Mouse (Mus musculus): ENCODE data around the gene Pygo2. TPM values are rescaled to one million over a fixed set of nuclear protein-coding genes. Genes with fewer than 3 reads are reported as not detected.
"Not testable (repeated sequence)": the region's sequence is repeated elsewhere in the genome, so short reads cannot be mapped to it uniquely, and the experiment has no call there.

The Pygo2 gene
- polyA plus RNA-seq, 1 experiment from 2014 or later = 33.3 TPM

- H3K9me3 ChIP-seq (ENCODE audit: control insufficient read depth, low read length) = no peaks in the 10 kb centered on the region
- ATAC-seq (ENCODE audit: low read depth) = no peak
- H3K4me1 ChIP-seq (replicated peaks; ENCODE audit: control insufficient read depth, insufficient read depth, low read length) = peaks cover 22% of the 10 kb centered on the region
- H3K4me2 ChIP-seq (ENCODE audit: low read depth, low read length) = peak overlapping the region; percentile 94
- whole genome bisulfite sequencing = 64% methylated on average over 6 of the region's 6 CpGs
- peak overlapping the region; percentile 78 for H3K4me3 ChIP-seq (ENCODE audit: low read length)
- no peaks in the 10 kb centered on the region for H3K27me3 ChIP-seq (ENCODE audit: control insufficient read depth, insufficient read depth, low read depth, low read length)
- H3K9ac ChIP-seq (ENCODE audit: low read length) = peak overlapping the region; percentile 81
- H3K27ac ChIP-seq (ENCODE audit: low read length) = no peak overlapping the region
- peaks cover 30% of the 10 kb centered on the region for H3K36me3 ChIP-seq (ENCODE audit: control insufficient read depth, insufficient read depth, low read length)
Observed at GRCm38 (mm10) chr3:89422556-89423205, 7.3 kb upstream of the Pygo2 start.

- Histone ChIP-seq H3K27ac (ENCODE audit: low read length) (no peak overlapping the region), H3K4me2 (ENCODE audit: low read depth, low read length) (no peak overlapping the region), H3K4me1 (replicated peaks; ENCODE audit: control insufficient read depth, insufficient read depth, low read length) (peaks cover 22% of the 10 kb centered on the region), H3K9ac (ENCODE audit: low read length) (no peak overlapping the region), H3K36me3 (ENCODE audit: control insufficient read depth, insufficient read depth, low read length) (peaks cover 30% of the 10 kb centered on the region), H3K4me3 (ENCODE audit: low read length) (no peak overlapping the region), H3K9me3 (ENCODE audit: control insufficient read depth, low read length) (no peaks in the 10 kb centered on the region), H3K27me3 (ENCODE audit: control insufficient read depth, insufficient read depth, low read depth, low read length) (no peaks in the 10 kb centered on the region)
- no peak for ATAC-seq (ENCODE audit: low read depth)
- 88% methylated on average over 5 of the region's 5 CpGs for WGBS
Observed at GRCm38 (mm10) chr3:89424416-89425140, 5.4 kb upstream of the Pygo2 start.

GRCm38 (mm10) chr3:89425141-89425525 is 4.9 kb upstream of the Pygo2 start:
- no peak for ATAC-seq (ENCODE audit: low read depth)
- no peaks in the 10 kb centered on the region for H3K27me3 ChIP-seq (ENCODE audit: control insufficient read depth, insufficient read depth, low read depth, low read length)
- peaks cover 30% of the 10 kb centered on the region for H3K36me3 ChIP-seq (ENCODE audit: control insufficient read depth, insufficient read depth, low read length)
- peaks cover 19% of the 10 kb centered on the region for H3K4me1 ChIP-seq (replicated peaks; ENCODE audit: control insufficient read depth, insufficient read depth, low read length)
- H3K27ac ChIP-seq (ENCODE audit: low read length) = no peak overlapping the region
- 83% methylated on average over 5 of the region's 5 CpGs for WGBS
- no peaks in the 10 kb centered on the region for H3K9me3 ChIP-seq (ENCODE audit: control insufficient read depth, low read length)
- no peak overlapping the region for H3K9ac ChIP-seq (ENCODE audit: low read length)
- no peak overlapping the region for H3K4me2 ChIP-seq (ENCODE audit: low read depth, low read length)
- H3K4me3 ChIP-seq (ENCODE audit: low read length) = no peak overlapping the region

GRCm38 (mm10) chr3:89425876-89426275 is 4.1 kb upstream of the Pygo2 start:
- H3K9ac ChIP-seq (ENCODE audit: low read length) = no peak overlapping the region
- WGBS = 91% methylated on average over 4 of the region's 4 CpGs
- no peak for ATAC-seq (ENCODE audit: low read depth)
- no peaks in the 10 kb centered on the region for H3K27me3 ChIP-seq (ENCODE audit: control insufficient read depth, insufficient read depth, low read depth, low read length)
- H3K27ac ChIP-seq (ENCODE audit: low read length) = no peak overlapping the region
- peaks cover 13% of the 10 kb centered on the region for H3K4me1 ChIP-seq (replicated peaks; ENCODE audit: control insufficient read depth, insufficient read depth, low read length)
- H3K9me3 ChIP-seq (ENCODE audit: control insufficient read depth, low read length) = no peaks in the 10 kb centered on the region
- H3K4me3 ChIP-seq (ENCODE audit: low read length) = no peak overlapping the region
- H3K4me2 ChIP-seq (ENCODE audit: low read depth, low read length) = no peak overlapping the region
- H3K36me3 ChIP-seq (ENCODE audit: control insufficient read depth, insufficient read depth, low read length) = peaks cover 30% of the 10 kb centered on the region

- ATAC-seq (ENCODE audit: low read depth); H3K9ac ChIP-seq (ENCODE audit: low read length); H3K27me3 ChIP-seq (ENCODE audit: control insufficient read depth, insufficient read depth, low read depth, low read length); H3K4me3 ChIP-seq (ENCODE audit: low read length); H3K4me2 ChIP-seq (ENCODE audit: low read depth, low read length); H3K27ac ChIP-seq (ENCODE audit: low read length); H3K4me1 ChIP-seq (replicated peaks; ENCODE audit: control insufficient read depth, insufficient read depth, low read length); H3K9me3 ChIP-seq (ENCODE audit: control insufficient read depth, low read length): not testable (repeated sequence)
- H3K36me3 ChIP-seq (ENCODE audit: control insufficient read depth, insufficient read depth, low read length) = peaks cover 40% of the 10 kb centered on the region
- 90% methylated on average over 7 of the region's 7 CpGs for WGBS
Observed at GRCm38 (mm10) chr3:89429021-89429420, 993 bp upstream of the Pygo2 start.

GRCm38 (mm10) chr3:89432606-89433005 is 2.6 kb downstream of the Pygo2 start:
- H3K4me1 ChIP-seq (replicated peaks; ENCODE audit: control insufficient read depth, insufficient read depth, low read length) = peaks cover 21% of the 10 kb centered on the region
- no peak overlapping the region for H3K27ac ChIP-seq (ENCODE audit: low read length)
- no peak overlapping the region for H3K4me3 ChIP-seq (ENCODE audit: low read length)
- no peak for ATAC-seq (ENCODE audit: low read depth)
- no peak overlapping the region for H3K4me2 ChIP-seq (ENCODE audit: low read depth, low read length)
- no peaks in the 10 kb centered on the region for H3K9me3 ChIP-seq (ENCODE audit: control insufficient read depth, low read length)
- WGBS = 95% methylated on average over 8 of the region's 8 CpGs
- H3K9ac ChIP-seq (ENCODE audit: low read length) = no peak overlapping the region
- H3K27me3 ChIP-seq (ENCODE audit: control insufficient read depth, insufficient read depth, low read depth, low read length) = no peaks in the 10 kb centered on the region
- H3K36me3 ChIP-seq (ENCODE audit: control insufficient read depth, insufficient read depth, low read length) = peaks cover 20% of the 10 kb centered on the region

- H3K9ac ChIP-seq (ENCODE audit: low read length) = no peak overlapping the region
- H3K36me3 ChIP-seq (ENCODE audit: control insufficient read depth, insufficient read depth, low read length) = peaks cover 20% of the 10 kb centered on the region
- H3K9me3 ChIP-seq (ENCODE audit: control insufficient read depth, low read length) = no peaks in the 10 kb centered on the region
- ATAC-seq (ENCODE audit: low read depth) = no peak
- peaks cover 21% of the 10 kb centered on the region for H3K4me1 ChIP-seq (replicated peaks; ENCODE audit: control insufficient read depth, insufficient read depth, low read length)
- 76% methylated on average over 11 of the region's 11 CpGs for WGBS
- no peaks in the 10 kb centered on the region for H3K27me3 ChIP-seq (ENCODE audit: control insufficient read depth, insufficient read depth, low read depth, low read length)
- H3K27ac ChIP-seq (ENCODE audit: low read length) = no peak overlapping the region
- no peak overlapping the region for H3K4me3 ChIP-seq (ENCODE audit: low read length)
- no peak overlapping the region for H3K4me2 ChIP-seq (ENCODE audit: low read depth, low read length)
Observed at GRCm38 (mm10) chr3:89434532-89434931, 4.5 kb downstream of the Pygo2 start.

GRCm38 (mm10) chr3:89435041-89435440 is 5.0 kb downstream of the Pygo2 start:
- no peak overlapping the region for H3K9ac ChIP-seq (ENCODE audit: low read length)
- H3K4me3 ChIP-seq (ENCODE audit: low read length) = no peak overlapping the region
- WGBS = 68% methylated on average over 7 of the region's 7 CpGs
- no peaks in the 10 kb centered on the region for H3K9me3 ChIP-seq (ENCODE audit: control insufficient read depth, low read length)
- H3K36me3 ChIP-seq (ENCODE audit: control insufficient read depth, insufficient read depth, low read length) = peaks cover 20% of the 10 kb centered on the region
- H3K27ac ChIP-seq (ENCODE audit: low read length) = no peak overlapping the region
- H3K4me1 ChIP-seq (replicated peaks; ENCODE audit: control insufficient read depth, insufficient read depth, low read length) = peaks cover 21% of the 10 kb centered on the region
- no peak overlapping the region for H3K4me2 ChIP-seq (ENCODE audit: low read depth, low read length)
- H3K27me3 ChIP-seq (ENCODE audit: control insufficient read depth, insufficient read depth, low read depth, low read length) = no peaks in the 10 kb centered on the region
- no peak for ATAC-seq (ENCODE audit: low read depth)

GRCm38 (mm10) chr3:89436176-89437113 is 6.4 kb downstream of the Pygo2 start, which contains the start of gene Pbxip1:
Gene Pbxip1 (plus strand): TSS chr3:89436706.
- H3K9ac ChIP-seq (ENCODE audit: low read length) = peak within 1 kb of the TSS; percentile 73
- WGBS = 5% methylated on average over 16 of the region's 16 CpGs
- peaks cover 15% of the 10 kb centered on the region for H3K4me1 ChIP-seq (replicated peaks; ENCODE audit: control insufficient read depth, insufficient read depth, low read length)
- H3K4me2 ChIP-seq (ENCODE audit: low read depth, low read length) = peak within 1 kb of the TSS; percentile 59
- peak within 1 kb of the TSS; percentile 39 for H3K27ac ChIP-seq (ENCODE audit: low read length)
- H3K27me3 ChIP-seq (ENCODE audit: control insufficient read depth, insufficient read depth, low read depth, low read length) = no peaks in the 10 kb centered on the region
- peak; percentile 92 for ATAC-seq (ENCODE audit: low read depth)
- H3K36me3 ChIP-seq (ENCODE audit: control insufficient read depth, insufficient read depth, low read length) = peaks cover 20% of the 10 kb centered on the region
- H3K9me3 ChIP-seq (ENCODE audit: control insufficient read depth, low read length) = no peaks in the 10 kb centered on the region
- H3K4me3 ChIP-seq (ENCODE audit: low read length) = peak within 1 kb of the TSS; percentile 67

Measured in lung, embryonic 16.5 days (tissue).